Mouse (Mus musculus) heart, embryonic 12.5 days (tissue): ENCODE results near the gene 3110070M22Rik. TPM values are rescaled to one million over a fixed set of nuclear protein-coding genes. Genes with fewer than 3 reads are reported as not detected.
"Not testable (repeated sequence)": the region's sequence is repeated elsewhere in the genome, so short reads cannot be mapped to it uniquely, and the experiment has no call there.

Source experiments
- ATAC-seq: fragments of 200-750 bp; cut with Nextera tagmentation; 2 replicates; pipeline ENCODE4 v1.8.0; 2017; ENCODE audit warnings: moderate TSS enrichment, moderate library complexity; ENCODE audit not compliant: insufficient number of reproducible peaks, low FRiP score
- H3K27ac ChIP-seq: fragments of 300-500 bp; sonication (generic); 2 replicates; pipeline ENCODE4 v1.5.1; 2016; ENCODE audit warnings: mild to moderate bottlenecking, moderate library complexity; ENCODE audit not compliant: poor library complexity, severe bottlenecking
- H3K27me3 ChIP-seq: fragments of 300-500 bp; sonication (generic); replicated peaks from 2 replicates; pipeline ENCODE4 v1.6.1; 2016; ENCODE audit warnings: mild to moderate bottlenecking, moderate library complexity
- H3K36me3 ChIP-seq: fragments of 300-500 bp; sonication (generic); 2 replicates; pipeline ENCODE4 v1.6.1; 2016; ENCODE audit warnings: mild to moderate bottlenecking, moderate library complexity
- H3K4me1 ChIP-seq: fragments of 300-500 bp; sonication (generic); replicated peaks from 2 replicates; pipeline ENCODE4 v1.6.1; 2016; ENCODE audit warnings: mild to moderate bottlenecking
- H3K4me2 ChIP-seq: fragments of 300-500 bp; sonication (generic); 2 replicates; pipeline ENCODE4 v1.6.1; 2016; ENCODE audit warnings: mild to moderate bottlenecking, moderate library complexity
- H3K4me3 ChIP-seq: fragments of 300-500 bp; sonication (generic); 2 replicates; pipeline ENCODE4 v1.5.1; 2016; ENCODE audit warnings: mild to moderate bottlenecking
- H3K9ac ChIP-seq: fragments of 300-500 bp; sonication (generic); 2 replicates; pipeline ENCODE4 v1.6.1; 2016; ENCODE audit warnings: mild to moderate bottlenecking, moderate library complexity
- H3K9me3 ChIP-seq: fragments of 300-500 bp; sonication (generic); replicated peaks from 2 replicates; pipeline ENCODE4 v1.6.1; 2016; ENCODE audit warnings: mild to moderate bottlenecking, moderate library complexity
- WGBS: fragments of 180-500 bp; shearing (Covaris S2); methylation state at CpG from one replicate; pipeline ENCODE4 v1.1.7; 2016; 5-methylcytosine and 5-hydroxymethylcytosine counted together
- polyA plus RNA-seq: library from polyadenylated mRNA; unstranded; fragments of >200 nt; fragmentation: Nextera tagmentation; extraction: Ambion mirVana; gene quantifications from 2 replicates; pipeline ENCODE4 v1.2.1, GENCODE M21; 2016

Gene 3110070M22Rik
- polyA plus RNA-seq = 0.65 and 1.0 TPM in 2 replicates

DNA sequence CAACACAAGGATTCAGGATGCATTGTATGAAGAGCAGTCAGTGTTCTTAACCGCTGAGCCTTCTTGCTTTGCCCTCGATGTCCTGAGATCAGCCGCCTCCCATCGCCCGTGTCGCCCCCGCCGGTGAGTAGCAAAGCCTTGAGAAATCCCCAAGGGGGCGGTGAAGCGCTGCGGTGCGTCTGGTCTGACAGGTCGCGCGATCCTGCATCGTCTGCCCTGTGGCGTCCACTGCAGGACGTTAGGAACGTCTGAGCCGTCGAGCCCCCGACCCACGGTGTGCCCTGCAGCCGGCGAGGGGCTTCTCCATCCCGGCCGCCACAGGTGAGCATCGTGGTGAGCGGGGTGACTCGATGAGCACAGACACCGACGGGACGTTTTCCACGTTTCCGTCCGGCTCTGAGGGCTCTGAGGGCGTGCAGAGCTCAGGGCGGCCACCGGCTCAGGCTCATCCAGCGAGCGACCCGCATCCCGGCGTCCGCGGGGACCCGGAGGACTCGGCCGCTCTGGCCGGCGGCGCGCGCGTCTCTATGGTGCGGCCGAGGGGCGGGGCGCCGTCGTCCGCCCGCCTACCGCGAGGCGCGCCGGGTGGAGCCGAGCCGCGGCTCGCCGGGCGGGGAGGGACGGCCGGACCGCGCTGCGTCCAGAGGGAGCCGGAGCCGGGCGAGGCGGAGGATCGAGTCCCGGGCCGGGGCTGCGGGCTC is at the start of gene 3110070M22Rik, which contains the start of gene Tmem267:
Gene 3110070M22Rik, minus strand, starts transcription at position 504 of the 701 bp plus-strand sequence.
Gene Tmem267, plus strand, starts transcription at position 160 of the 701 bp plus-strand sequence.
- peaks cover 31% of the 10 kb centered on the region for H3K36me3 ChIP-seq
- ATAC-seq = no peak
- no peak within 1 kb of the TSS for H3K4me3 ChIP-seq
- H3K9ac ChIP-seq = 0 out of 2 replicates have a peak within 1 kb of the TSS, but pooled peaks have one; percentile 1
- H3K27me3 ChIP-seq = no peaks in the 10 kb centered on the region
- WGBS = 79% methylated on average over 87 of the region's 87 CpGs
- no peak within 1 kb of the TSS for H3K27ac ChIP-seq
- peak within 1 kb of the TSS; percentile 11 for H3K4me2 ChIP-seq
- no peaks in the 10 kb centered on the region for H3K4me1 ChIP-seq
- peaks cover 14% of the 10 kb centered on the region for H3K9me3 ChIP-seq

DNA sequence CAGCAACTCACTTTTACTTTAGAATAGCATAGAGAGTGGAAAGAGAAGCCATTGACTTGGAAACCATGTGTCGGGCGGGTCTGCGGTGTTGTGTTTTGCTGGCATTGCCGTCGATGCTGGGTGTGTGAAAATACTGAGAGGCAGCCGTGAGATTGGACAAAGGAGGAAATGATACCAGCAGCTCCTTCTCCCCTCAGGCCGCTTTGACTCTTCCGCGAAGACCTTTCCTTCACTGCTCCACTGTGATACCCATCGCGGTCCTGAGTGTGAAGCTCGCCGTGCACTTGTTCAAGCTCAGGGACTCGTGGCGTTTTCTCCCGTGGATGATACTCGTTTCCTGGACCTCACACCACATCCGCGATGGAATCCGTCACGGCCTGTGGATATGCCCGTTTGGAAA is 6.8 kb upstream of the 3110070M22Rik start:
- H3K36me3 ChIP-seq, H3K4me2 ChIP-seq, H3K27me3 ChIP-seq, H3K9ac ChIP-seq, H3K4me1 ChIP-seq, H3K4me3 ChIP-seq, H3K27ac ChIP-seq: not testable (repeated sequence)
- H3K9me3 ChIP-seq = peaks cover 17% of the 10 kb centered on the region
- WGBS = 89% methylated on average over 13 of the region's 22 CpGs
- peak; percentile 33; the same call in 1 of the 2 replicates for ATAC-seq

GRCm38 (mm10) chr13:119492083-119492482 is 3.9 kb upstream of the 3110070M22Rik start:
- not testable (repeated sequence) for H3K4me3 ChIP-seq, H3K4me2 ChIP-seq, H3K27ac ChIP-seq, H3K27me3 ChIP-seq, H3K9ac ChIP-seq, ATAC-seq, H3K4me1 ChIP-seq, H3K36me3 ChIP-seq
- 85% methylated on average over 10 of the region's 10 CpGs for WGBS
- H3K9me3 ChIP-seq = peaks cover 19% of the 10 kb centered on the region

DNA sequence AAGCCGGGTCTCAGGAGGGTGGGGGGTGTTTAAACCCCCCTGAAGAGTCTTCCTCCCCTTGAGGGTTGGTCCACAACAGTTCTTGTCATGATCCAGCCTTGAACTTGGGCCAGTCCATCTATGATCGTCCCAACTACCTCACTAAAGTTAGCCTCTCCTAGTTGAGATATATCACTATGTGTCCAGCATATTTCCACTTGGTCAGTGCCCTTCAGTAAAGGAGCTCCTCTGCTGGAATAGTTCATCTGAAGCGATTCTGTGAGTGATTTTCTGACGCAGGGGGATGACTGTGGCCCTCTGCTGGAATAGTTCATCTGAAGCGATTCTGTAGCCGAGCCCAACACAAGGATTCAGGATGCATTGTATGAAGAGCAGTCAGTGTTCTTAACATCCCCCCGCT is 829 bp downstream of the 3110070M22Rik start:
- no peak for ATAC-seq

DNA sequence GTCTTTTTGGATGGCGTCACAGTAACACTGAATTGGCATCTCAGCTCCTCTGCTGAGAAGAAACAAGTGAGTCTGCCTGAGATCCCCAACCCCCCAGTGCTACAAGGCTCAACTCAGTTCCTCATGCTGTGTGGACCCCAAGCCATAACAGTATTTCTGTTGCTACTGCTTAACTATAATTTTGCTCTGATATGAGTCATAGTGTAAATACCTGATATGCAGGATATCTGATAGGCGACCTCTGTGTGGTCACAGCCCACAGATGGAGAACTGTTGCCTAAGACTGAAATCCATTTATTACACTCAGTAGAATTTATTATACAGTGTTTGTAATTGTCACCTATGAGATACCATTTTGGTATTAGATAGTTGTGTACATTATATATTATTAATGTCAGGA is 10.4 kb downstream of the 3110070M22Rik start:
- 80% methylated on average over 2 of the region's 2 CpGs for WGBS
- H3K36me3 ChIP-seq = peaks cover 58% of the 10 kb centered on the region
- no peak overlapping the region for H3K4me2 ChIP-seq

More for the DNA sequence above, 829 bp downstream of the 3110070M22Rik start:
- no peak overlapping the region for H3K4me3 ChIP-seq
- no peaks in the 10 kb centered on the region for H3K4me1 ChIP-seq
- H3K4me2 ChIP-seq = peak overlapping the region; percentile 11
- H3K9ac ChIP-seq = no peak overlapping the region
- H3K9me3 ChIP-seq = peaks cover 14% of the 10 kb centered on the region
- WGBS = 58% methylated on average over 7 of the region's 7 CpGs
- no peak overlapping the region for H3K27ac ChIP-seq
- H3K27me3 ChIP-seq = no peaks in the 10 kb centered on the region
- peaks cover 32% of the 10 kb centered on the region for H3K36me3 ChIP-seq

GRCm38 (mm10) chr13:119476631-119477030 is 11.6 kb downstream of the 3110070M22Rik start:
- H3K36me3 ChIP-seq = peaks cover 64% of the 10 kb centered on the region
- ATAC-seq = no peak
- WGBS = 46% methylated on average over 9 of the region's 9 CpGs
- no peaks in the 10 kb centered on the region for H3K9me3 ChIP-seq
- no peaks in the 10 kb centered on the region for H3K4me1 ChIP-seq
- no peak overlapping the region for H3K4me3 ChIP-seq
- no peak overlapping the region for H3K4me2 ChIP-seq
- H3K9ac ChIP-seq = no peak overlapping the region
- H3K27me3 ChIP-seq = no peaks in the 10 kb centered on the region
- H3K27ac ChIP-seq = no peak overlapping the region

More for the DNA sequence above, 10.4 kb downstream of the 3110070M22Rik start:
- Histone ChIP-seq H3K27me3 (no peaks in the 10 kb centered on the region), H3K9ac (no peak overlapping the region), H3K27ac (no peak overlapping the region), H3K9me3 (no peaks in the 10 kb centered on the region), H3K4me1 (no peaks in the 10 kb centered on the region), H3K4me3 (no peak overlapping the region)
- ATAC-seq = no peak

GRCm38 (mm10) chr13:119462596-119463560 is 25.3 kb downstream of the 3110070M22Rik start, which contains the start of gene 4833420G17Rik:
Gene 4833420G17Rik, plus strand, starts transcription at chr13:119462768.
- Histone ChIP-seq H3K4me3 (peak within 1 kb of the TSS; percentile 77), H3K4me2 (peak within 1 kb of the TSS; percentile 77), H3K9me3 (no peaks in the 10 kb centered on the region), H3K27ac (peak within 1 kb of the TSS; percentile 65), H3K9ac (peak within 1 kb of the TSS; percentile 87), H3K27me3 (no peaks in the 10 kb centered on the region), H3K36me3 (peaks cover 31% of the 10 kb centered on the region), H3K4me1 (peaks cover 6% of the 10 kb centered on the region)
- WGBS = 8% methylated on average over 57 of the region's 57 CpGs
- ATAC-seq = peak; percentile 94

DNA sequence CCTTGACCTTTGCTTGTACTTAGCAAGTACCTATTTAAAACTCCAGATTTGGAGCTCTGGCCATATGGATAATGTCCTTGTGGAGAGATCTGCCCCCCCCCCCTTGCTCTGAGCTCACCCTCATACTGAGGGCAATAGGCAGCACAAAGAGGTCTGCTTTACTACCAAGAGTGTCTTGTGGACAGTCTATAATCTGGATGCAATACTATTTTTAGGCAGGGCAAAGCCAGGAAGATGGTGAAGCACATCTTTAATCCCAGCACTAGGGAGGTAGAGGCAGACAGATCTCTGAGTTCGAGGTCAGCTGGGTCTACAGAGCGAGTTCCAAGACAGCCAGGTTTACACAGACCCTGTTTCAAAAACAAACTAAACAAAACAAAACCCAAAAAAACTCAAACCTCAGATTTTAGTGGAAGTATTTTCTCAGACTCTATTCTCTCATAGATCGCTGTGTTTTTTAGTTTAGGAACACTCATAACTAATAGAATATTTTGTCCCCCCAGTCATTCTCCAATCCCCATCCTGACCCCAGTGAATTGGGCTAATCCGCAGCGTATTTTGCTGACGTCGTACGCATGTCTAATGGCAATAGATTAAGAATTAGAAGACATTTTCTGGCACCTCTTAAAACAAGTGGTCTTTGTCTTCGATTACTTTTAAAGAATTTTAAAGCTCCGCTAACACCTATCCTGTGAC is 26.1 kb downstream of the 3110070M22Rik start:
- H3K4me3 ChIP-seq = peak overlapping the region; percentile 77
- H3K9me3 ChIP-seq = no peaks in the 10 kb centered on the region
- peak overlapping the region; percentile 77 for H3K4me2 ChIP-seq
- peak overlapping the region; percentile 65 for H3K27ac ChIP-seq
- ATAC-seq = peak; percentile 37
- 9% methylated on average over 10 of the region's 10 CpGs for WGBS
- no peaks in the 10 kb centered on the region for H3K27me3 ChIP-seq
- H3K9ac ChIP-seq = peak overlapping the region; percentile 87
- peaks cover 6% of the 10 kb centered on the region for H3K4me1 ChIP-seq
- H3K36me3 ChIP-seq = peaks cover 24% of the 10 kb centered on the region

DNA sequence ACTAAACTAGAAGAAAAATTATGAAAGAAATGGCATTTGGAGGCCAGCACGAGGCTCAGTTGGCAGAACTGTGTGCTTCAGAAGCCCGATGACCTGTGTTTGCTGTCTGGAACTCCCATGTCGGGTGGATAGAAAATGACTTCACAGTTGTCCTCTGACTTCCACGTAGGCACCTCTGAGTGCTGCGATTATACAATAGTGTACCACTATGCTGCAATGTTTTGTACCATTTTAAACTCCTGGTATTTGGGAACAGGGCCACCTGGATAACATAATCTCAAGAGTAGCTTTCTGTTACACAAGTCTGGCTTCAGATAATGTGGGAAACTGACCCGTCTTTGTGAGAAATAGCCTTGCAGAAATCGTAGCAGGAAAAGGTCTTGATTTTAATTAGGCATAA is 31.8 kb downstream of the 3110070M22Rik start:
- WGBS = 88% methylated on average over 7 of the region's 7 CpGs
- H3K36me3 ChIP-seq = peaks cover 34% of the 10 kb centered on the region
- H3K4me3 ChIP-seq = no peak overlapping the region
- no peaks in the 10 kb centered on the region for H3K4me1 ChIP-seq
- no peak overlapping the region for H3K4me2 ChIP-seq
- H3K9me3 ChIP-seq = no peaks in the 10 kb centered on the region
- no peaks in the 10 kb centered on the region for H3K27me3 ChIP-seq
- H3K27ac ChIP-seq = no peak overlapping the region
- ATAC-seq = no peak
- H3K9ac ChIP-seq = no peak overlapping the region

GRCm38 (mm10) chr13:119455082-119455481 is 33.1 kb downstream of the 3110070M22Rik start:
- Histone ChIP-seq H3K4me1 (no peaks in the 10 kb centered on the region), H3K9ac (no peak overlapping the region), H3K27me3 (no peaks in the 10 kb centered on the region), H3K4me3 (no peak overlapping the region), H3K9me3 (no peaks in the 10 kb centered on the region), H3K36me3 (peaks cover 46% of the 10 kb centered on the region), H3K27ac (no peak overlapping the region), H3K4me2 (no peak overlapping the region)
- no peak for ATAC-seq
